ENCODE assay signal across 18 mouse cellular contexts in genomic region chr14:27953814-27954213, GRCm38 (mm10).
DNase-seq lines count a peak whose midpoint lies in the region; ATAC-seq and TF ChIP-seq lines count a peak whose summit lies in the region.
"Had no signal": no experiment of that assay in that cellular context is flagged by ENCODE, and none has a peak within 500 bp of the region (broad histone marks: within the 10 kb centered on the region; RNA-seq: fewer than 3 reads in every experiment).

No protein-coding gene starts in this region.

- H3K9ac ChIP-seq in embryonic facial prominence, embryonic 11.5 days (replicated peaks; ENCODE audit: low read length): no peak overlapping the region
- H3K9ac ChIP-seq in lung, embryonic 14.5 days: no peak overlapping the region
- H3K9ac ChIP-seq: heart, embryonic 15.5 days; hindbrain, embryonic 15.5 days had no signal

- no peak for DNase-seq in embryonic facial prominence, embryonic 11.5 days (ENCODE audit: low spot score)
- no peak for DNase-seq in embryonic facial prominence, embryonic 10.5 days (ENCODE audit: low spot score)
- no peak for DNase-seq in frontal cortex, postnatal 36 days (ENCODE audit: low spot score in 2 of 2)
- no peak for DNase-seq in lung, embryonic 14.5 days
- DNase-seq in lung, postnatal 14 days: no peak
- no peak for DNase-seq in gastrocnemius, postnatal 10 days
- DNase-seq: adrenal gland, postnatal 10 days; cerebellum, adult 18-20 months; cerebellum, adult 9-11 months; cerebellum, postnatal 36 days; gastrocnemius, postnatal 14 days; heart, adult 2 months; heart, postnatal 14 days had no signal

- ATAC-seq in embryonic facial prominence, embryonic 11.5 days (replicated peaks; ENCODE audit: insufficient number of reproducible peaks, low FRiP score, low TSS enrichment, low read depth): peak; percentile 67; the same call in 1 of the 2 replicates
- peak; percentile 52; the same call in 1 of the 2 replicates for ATAC-seq in frontal cortex, adult (ENCODE audit: low TSS enrichment)
- peak; percentile 47; the same call in 1 of the 2 replicates for ATAC-seq in lung, embryonic 14.5 days (ENCODE audit: insufficient read depth)
- ATAC-seq: intestine, embryonic 16.5 days had no signal

- TF ChIP-seq CTCF in lung, embryonic 14.5 days (IDR thresholded peaks at IDR 0.05; ENCODE audit: low read depth): no peak

- no peaks in the 10 kb centered on the region for H3K4me1 ChIP-seq in embryonic facial prominence, embryonic 11.5 days (ENCODE audit: control insufficient read depth, insufficient read depth, low read length)
- no peaks in the 10 kb centered on the region for H3K4me1 ChIP-seq in embryonic facial prominence, embryonic 10.5 days
- H3K4me1 ChIP-seq in lung, embryonic 14.5 days (ENCODE audit: insufficient read depth): no peaks in the 10 kb centered on the region
- H3K4me1 ChIP-seq: heart, embryonic 15.5 days; hindbrain, embryonic 15.5 days had no signal

- no peaks in the 10 kb centered on the region for H3K36me3 ChIP-seq in embryonic facial prominence, embryonic 11.5 days (replicated peaks; ENCODE audit: control insufficient read depth, insufficient read depth, low read depth, low read length)
- H3K36me3 ChIP-seq in embryonic facial prominence, embryonic 10.5 days (replicated peaks): no peaks in the 10 kb centered on the region
- no peaks in the 10 kb centered on the region for H3K36me3 ChIP-seq in lung, embryonic 14.5 days (ENCODE audit: insufficient read depth)
- H3K36me3 ChIP-seq: heart, embryonic 15.5 days; hindbrain, embryonic 15.5 days had no signal

- H3K27ac ChIP-seq in embryonic facial prominence, embryonic 11.5 days (replicated peaks; ENCODE audit: low read depth, low read length): no peak overlapping the region
- no peak overlapping the region for H3K27ac ChIP-seq in embryonic facial prominence, embryonic 10.5 days (replicated peaks)
- H3K27ac ChIP-seq in lung, embryonic 14.5 days (ENCODE audit: low read depth): no peak overlapping the region
- H3K27ac ChIP-seq: heart, adult 2 months; heart, embryonic 15.5 days; hindbrain, embryonic 15.5 days had no signal

- no peak overlapping the region for H3K4me3 ChIP-seq in embryonic facial prominence, embryonic 11.5 days (ENCODE audit: low read depth, low read length)
- no peak overlapping the region for H3K4me3 ChIP-seq in embryonic facial prominence, embryonic 10.5 days
- no peak overlapping the region for H3K4me3 ChIP-seq in lung, embryonic 14.5 days (ENCODE audit: low read depth, low read length)
- H3K4me3 ChIP-seq: heart, adult 2 months; heart, embryonic 15.5 days; hindbrain, embryonic 15.5 days had no signal

- H3K9me3 ChIP-seq in embryonic facial prominence, embryonic 11.5 days (replicated peaks; ENCODE audit: control insufficient read depth, low read length): no peaks in the 10 kb centered on the region
- 0 out of 2 replicates have a peak, but pooled peaks cover under 1% of the 10 kb centered on the region for H3K9me3 ChIP-seq in embryonic facial prominence, embryonic 10.5 days
- H3K9me3 ChIP-seq in lung, embryonic 14.5 days (ENCODE audit: low read depth, low read length): no peaks in the 10 kb centered on the region
- H3K9me3 ChIP-seq: heart, embryonic 15.5 days; hindbrain, embryonic 15.5 days had no signal

- H3K27me3 ChIP-seq in embryonic facial prominence, embryonic 11.5 days (ENCODE audit: control insufficient read depth, insufficient read depth, low read length): no peaks in the 10 kb centered on the region
- H3K27me3 ChIP-seq in embryonic facial prominence, embryonic 10.5 days (replicated peaks; ENCODE audit: low read depth, poor library complexity, severe bottlenecking): no peaks in the 10 kb centered on the region
- H3K27me3 ChIP-seq in lung, embryonic 14.5 days (ENCODE audit: insufficient read depth, low read length): no peaks in the 10 kb centered on the region
- H3K27me3 ChIP-seq: heart, embryonic 15.5 days; hindbrain, embryonic 15.5 days had no signal

- H3K4me2 ChIP-seq in embryonic facial prominence, embryonic 11.5 days (ENCODE audit: low read depth, low read length): no peak overlapping the region
- H3K4me2 ChIP-seq in lung, embryonic 14.5 days: no peak overlapping the region
- H3K4me2 ChIP-seq: heart, embryonic 11.5 days; heart, embryonic 15.5 days; hindbrain, embryonic 15.5 days had no signal
